Mouse (Mus musculus) T-helper 2 cell (primary cell): ENCODE measurements at regions not wholly inside any gene's neighbourhood (a gene's known extent, or its start where the extent isn't known, plus 50 kb on each side); places are given as distances from the start of the nearest gene placed in this dataset.

Experiments used
- in situ Hi-C: fragments of 300-600 bp; cut with MboI, MseI; formaldehyde crosslinking; loops from one replicate; pipeline ENCODE4 v1.15.1; 2025; ENCODE audit warnings: high pct_unique_total_duplicates

DNA sequence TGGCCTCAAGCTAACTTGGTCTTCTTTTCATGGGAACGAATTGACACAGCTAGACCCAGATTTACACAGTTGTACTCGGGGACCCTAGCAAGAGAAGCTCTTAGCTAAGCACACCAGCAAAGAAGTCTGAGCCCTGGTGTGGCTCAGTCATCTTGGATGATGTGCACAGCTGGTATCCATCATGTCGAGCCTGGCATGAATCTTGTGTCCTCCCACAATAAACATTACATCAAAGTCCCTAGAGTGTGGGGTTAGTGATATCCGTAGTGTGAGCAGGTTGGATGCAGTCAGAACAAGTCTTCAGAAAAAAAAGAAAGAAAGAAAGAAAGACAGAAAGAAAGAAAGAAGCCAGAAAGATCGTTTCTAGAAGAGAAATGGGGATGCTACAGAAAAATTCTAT is 52.1 kb upstream of the Hmcn1 start:
- in situ Hi-C loops = no loop called here

GRCm38 (mm10) chr1:151046626-151047025 is 53.4 kb upstream of the Hmcn1 start:
- in situ Hi-C loops = no loop called here

- in situ Hi-C loops = no loop called here
Measured at GRCm38 (mm10) chr1:151049726-151050506, 56.7 kb upstream of the Hmcn1 start.

DNA sequence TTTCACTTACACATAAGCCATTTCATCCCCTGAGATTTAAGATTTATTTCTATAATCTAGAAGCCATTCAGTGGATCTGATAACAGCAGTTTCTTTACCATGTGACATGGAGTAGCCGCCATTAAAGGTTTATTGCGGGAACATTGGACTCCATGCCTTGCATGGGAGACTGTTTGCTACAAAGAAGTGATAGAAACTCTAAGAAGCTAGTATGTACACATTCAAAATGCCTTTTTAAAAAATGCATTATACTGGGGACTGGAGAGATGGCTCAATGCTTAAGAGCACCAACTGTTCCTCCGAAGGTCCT is 57.2 kb upstream of the Hmcn1 start:
- in situ Hi-C loops = no loop called here

GRCm38 (mm10) chr1:151053268-151053667 is 60.0 kb upstream of the Hmcn1 start:
- in situ Hi-C loops = no loop called here

DNA sequence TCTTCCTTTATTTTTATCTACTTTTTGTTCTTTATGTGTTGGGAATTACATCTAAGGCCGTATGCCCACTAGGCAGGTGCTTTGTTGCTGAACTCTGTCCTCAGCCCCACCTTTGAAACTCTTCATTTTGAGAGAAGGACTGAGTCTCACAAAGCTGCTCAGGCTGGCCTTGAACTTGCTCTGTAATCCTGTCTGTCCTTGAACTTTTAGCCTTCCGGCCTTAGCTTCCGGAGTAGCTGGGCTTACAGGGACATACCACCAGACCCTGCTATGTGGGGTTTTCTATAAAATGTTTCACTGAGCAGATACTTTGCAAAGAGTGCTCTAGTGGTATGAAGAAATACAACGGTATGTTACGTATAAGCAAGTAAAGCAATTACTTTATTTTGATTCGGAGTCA is 62.2 kb upstream of the Hmcn1 start:
- in situ Hi-C loops = no loop called here

DNA sequence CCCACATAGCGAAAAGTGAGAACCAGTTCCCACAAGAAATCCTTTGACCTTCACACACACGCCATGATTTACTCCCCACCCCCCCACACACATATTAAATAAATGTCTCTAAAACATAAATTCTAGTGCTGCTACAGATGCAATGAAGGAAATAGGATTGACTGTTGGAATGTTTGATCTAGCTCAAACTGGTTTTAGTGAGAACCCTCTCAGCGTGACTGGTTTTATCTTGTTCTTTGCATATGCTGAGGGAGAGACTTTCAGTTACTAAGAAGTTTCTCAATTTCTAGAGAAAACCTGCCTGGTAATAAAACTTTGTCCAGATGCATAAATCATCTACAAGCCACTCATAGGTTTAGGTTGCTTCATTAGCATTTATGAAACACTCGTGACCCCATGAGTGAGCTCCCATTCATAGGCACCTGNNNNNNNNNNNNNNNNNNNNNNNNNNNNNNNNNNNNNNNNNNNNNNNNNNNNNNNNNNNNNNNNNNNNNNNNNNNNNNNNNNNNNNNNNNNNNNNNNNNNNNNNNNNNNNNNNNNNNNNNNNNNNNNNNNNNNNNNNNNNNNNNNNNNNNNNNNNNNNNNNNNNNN is 66.4 kb upstream of the Hmcn1 start:
- in situ Hi-C loops = no loop called here

GRCm38 (mm10) chr1:151065090-151065567 is 71.9 kb upstream of the Hmcn1 start:
- in situ Hi-C loops = no loop called here

- in situ Hi-C loops = no loop called here
Measured at GRCm38 (mm10) chr1:151066379-151067128, 73.3 kb upstream of the Hmcn1 start.

DNA sequence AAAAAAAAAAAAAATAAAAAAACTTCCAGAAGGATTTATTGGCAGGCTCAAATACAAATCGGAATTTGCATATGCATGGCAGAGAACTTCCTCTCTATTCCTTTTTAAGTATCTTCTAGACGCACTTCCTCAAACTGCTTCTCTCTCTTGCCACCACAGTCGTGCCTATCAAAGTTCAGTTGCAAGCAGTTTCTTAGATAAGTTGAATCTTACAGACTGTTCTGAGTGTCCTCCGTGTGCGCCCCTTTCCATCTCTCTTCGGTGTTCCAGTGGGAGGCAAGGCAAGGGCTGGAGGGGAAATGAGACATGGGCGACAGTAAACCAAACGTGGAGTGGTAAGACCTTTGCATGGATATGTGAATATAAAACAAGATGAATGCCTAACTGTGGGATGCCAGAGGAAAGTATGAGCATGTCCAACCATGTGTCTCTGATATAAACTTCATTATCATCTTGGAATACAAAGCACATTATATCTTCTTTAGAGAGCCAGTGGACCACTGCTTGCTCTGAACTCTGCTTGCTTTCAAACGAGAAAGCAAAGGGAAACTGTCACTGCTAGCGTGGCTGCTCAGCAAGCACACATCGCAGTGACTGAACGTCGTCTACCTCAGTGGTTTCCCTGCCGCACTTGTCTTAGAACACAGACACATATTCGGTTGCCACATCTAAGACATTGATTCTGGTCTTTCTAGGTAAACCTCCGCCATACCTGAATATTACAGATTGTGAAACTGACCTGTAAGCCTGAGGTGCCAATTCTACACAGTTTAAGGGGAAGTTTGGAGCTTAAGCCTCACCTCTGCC is 81.5 kb upstream of the Hmcn1 start:
- in situ Hi-C loops = no loop called here

DNA sequence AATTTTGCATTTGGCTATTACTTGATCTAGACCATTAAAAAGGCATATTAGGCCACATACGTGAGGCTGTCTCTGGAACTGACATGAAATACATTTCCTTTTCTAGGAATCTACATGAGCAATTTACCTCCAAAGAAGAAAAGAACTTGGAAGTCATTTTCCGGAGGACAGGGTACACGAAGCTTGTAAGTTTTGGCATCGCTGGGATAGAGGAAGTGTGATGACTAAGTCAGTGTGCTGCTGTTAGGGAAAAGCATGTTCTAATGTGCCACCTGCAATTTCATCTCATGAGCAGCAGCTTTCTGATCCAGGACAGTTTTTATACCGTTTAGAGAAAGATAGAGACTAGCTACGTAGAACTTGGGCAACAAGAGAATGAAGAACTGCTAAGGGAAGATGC is 82.3 kb upstream of the Hmcn1 start:
- in situ Hi-C loops = no loop called here

- in situ Hi-C loops = no loop called here
Measured at GRCm38 (mm10) chr1:151078909-151079522, 85.8 kb upstream of the Hmcn1 start.

DNA sequence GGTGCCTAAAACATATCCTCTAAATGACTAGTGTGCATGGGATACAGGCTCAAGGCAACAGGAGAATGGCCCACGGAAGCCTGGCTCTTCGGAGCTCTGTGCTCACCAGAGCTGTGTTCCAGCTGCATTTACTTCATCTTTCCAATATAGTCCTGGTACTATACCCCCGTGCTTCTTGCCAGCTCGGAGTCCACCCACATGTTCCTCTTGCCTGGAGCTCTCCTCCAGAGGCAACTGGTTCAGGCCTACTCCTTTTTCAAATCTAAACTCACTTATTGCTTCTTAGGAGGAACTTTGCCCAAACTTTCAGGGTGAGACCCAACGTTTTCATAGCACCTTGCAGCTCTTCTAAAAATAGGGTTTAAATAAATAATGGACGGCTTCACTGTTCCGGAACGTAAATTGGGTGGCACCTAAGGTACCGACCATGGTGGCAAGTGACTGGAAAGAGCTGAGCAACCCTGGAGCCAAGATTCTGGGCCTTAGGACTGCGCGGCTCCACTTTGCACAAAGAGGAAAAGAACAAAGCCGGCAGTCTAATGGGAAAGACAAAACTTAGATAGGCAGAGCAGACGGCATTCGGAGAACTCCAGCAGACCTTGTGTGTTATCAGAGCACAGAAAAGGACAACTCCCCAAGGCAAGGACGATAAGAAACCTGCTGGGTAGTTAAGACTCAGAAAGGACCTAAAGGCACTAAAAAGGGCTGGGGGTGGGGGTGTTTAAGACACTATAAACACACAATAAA is 86.6 kb upstream of the Hmcn1 start:
- in situ Hi-C loops = loop anchor here (5.0 kb wide), 1 partner anchor 263 kb away; the partner anchor contains the start of gene Ivns1abp

- in situ Hi-C loops = loop anchor here (5.0 kb wide), 1 partner anchor 262 kb away; the partner anchor contains the start of gene Ivns1abp
Measured at GRCm38 (mm10) chr1:151080510-151080980, 87.3 kb upstream of the Hmcn1 start.

DNA sequence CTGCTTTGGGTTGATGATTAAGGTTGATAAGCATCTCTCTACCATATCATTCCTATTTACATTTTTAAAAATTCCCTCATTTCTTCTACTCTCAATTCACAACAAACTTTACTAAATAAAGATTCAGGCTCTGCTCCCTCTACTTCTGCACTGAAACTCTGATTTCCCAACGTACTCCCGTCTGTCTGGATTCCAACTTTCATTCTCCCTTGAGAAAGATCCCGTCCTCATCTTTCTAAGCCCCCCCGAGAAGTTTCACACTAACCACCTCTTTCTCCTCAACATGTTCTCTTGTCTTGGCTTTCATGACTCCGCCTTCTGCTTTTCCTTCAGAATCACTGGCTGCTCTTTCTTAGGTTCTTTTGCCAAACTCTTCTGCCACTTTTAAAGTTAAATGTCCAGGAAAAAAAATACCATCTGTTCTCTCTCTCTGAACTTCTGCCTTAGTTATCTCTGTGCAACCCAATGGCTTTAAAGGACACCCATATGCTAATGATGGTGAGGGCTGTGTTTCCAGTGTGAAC is 89.3 kb upstream of the Hmcn1 start:
- in situ Hi-C loops = loop anchor here (5.0 kb wide), 1 partner anchor 260 kb away; the partner anchor contains the start of gene Ivns1abp

GRCm38 (mm10) chr1:151083806-151084205 is 90.6 kb upstream of the Hmcn1 start:
- in situ Hi-C loops = loop anchor here (5.0 kb wide), 1 partner anchor 258 kb away; the partner anchor contains the start of gene Ivns1abp

DNA sequence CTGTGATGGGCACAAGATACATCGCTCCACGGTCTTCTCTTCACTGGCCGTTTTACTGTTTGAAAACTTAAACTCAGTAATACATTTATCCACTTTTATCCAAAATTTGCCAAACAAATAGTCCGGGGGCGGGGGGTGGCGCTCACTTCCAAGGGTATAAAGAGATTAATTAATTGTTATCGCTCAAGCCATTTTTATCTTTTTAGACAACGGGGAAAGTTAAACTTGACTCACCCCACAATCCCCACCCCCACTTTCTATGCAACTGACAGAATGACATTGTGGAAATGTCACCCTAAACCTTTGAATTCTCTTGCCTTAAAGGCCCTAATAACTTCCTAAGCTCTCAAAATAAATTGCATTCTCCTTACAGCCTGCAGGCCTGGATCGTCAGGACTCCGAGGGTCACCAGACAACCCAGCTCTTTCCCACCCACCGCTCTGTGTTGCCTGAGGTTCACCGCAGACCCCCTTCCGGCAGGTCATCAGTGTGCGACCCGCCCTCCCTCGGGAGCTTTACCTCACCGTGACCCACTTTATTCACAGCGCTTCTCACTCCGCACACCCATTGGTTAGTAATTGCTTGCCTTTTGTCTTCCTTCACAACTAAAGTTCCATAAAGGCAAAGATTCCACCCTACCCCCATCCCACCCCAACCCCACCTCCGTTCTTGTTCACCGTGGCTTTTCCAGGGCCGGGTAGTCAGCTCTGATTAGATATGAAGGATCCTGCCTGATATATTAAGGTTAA is 93.0 kb upstream of the Hmcn1 start:
- in situ Hi-C loops = no loop called here

DNA sequence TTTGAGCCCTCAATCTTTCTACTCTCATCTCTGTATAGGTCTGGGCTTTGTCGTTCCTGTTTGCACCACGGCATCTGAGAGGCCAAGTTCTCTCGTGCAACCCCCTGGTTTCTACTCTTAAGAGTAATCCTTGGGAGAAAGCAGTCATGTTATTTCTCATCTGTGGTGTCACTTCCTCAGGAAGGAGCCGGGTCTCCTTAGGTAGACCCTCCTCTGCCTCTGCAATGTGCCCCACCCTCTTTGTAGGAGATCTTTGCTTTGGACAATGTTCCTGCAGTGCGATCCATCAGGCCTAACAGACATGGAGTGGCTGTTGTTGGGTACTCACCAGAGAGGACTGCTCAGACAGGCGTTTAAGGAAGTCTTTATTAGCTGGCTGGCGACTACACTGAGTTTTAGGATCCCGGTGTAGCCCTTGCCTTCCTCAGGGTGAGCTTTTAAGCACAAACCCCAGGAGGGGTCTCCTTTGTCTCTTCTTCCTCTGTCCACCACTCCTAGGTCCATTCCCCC is 94.0 kb upstream of the Hmcn1 start:
- in situ Hi-C loops = no loop called here
